Mouse (Mus musculus): ENCODE data around the gene R3hdm2.
A peak's percentile ranks its signal among the peaks of the same experiment; 100 is the strongest.

R3hdm2 gene

GRCm38 (mm10) chr10:127353909-127354895, 25.9 kb upstream of the R3hdm2 start, which contains the start of gene Inhbe:
Gene Inhbe, minus strand, starts transcription at chr10:127354411.
- DNase-seq = no peak

DNA sequence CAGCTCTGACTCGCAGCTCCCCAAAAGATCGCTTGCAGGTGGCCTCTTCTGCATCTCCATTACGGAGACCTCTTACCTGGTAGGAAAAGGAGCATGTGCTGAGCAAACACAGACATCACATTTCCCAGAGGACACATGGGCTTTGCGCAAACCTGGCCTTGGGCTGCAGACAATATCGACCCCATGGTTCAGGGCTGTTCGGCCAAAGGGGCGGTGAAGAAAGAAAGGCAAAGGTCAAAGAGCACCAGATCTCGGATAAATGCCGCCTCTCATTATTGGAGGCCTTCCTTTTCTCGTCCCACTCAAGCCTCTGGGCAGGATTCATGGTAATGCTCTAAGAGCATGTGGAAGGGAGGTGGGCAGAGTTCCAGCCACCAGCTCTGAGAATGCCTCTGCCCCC, 24.8 kb upstream of the R3hdm2 start:
- DNase-seq = no peak

GRCm38 (mm10) chr10:127360714-127361113, 19.4 kb upstream of the R3hdm2 start:
- no peak for DNase-seq

- DNase-seq = no peak
These were observed 13.0 kb upstream of the R3hdm2 start for GRCm38 (mm10) chr10:127367116-127367515.

DNA sequence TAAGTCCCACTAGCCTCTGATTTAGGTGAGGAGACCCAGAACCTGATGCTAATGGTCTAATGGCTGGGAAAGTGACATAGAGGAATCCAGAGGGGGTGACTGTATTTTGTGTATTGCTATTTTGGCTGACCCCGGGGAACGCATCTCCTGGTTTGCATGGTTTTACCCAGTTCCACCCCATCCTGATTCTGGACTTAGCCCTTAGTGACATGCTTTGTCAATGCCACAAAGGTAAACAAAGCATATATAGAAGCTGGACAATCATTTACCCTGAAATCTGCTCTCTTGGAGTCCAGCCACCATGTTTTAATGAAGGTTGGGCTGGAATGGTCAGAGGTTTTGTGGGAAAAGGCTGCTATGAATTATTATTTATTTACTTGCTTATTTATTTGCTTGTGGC, 11.9 kb upstream of the R3hdm2 start:
- no peak for DNase-seq

- no peak for DNase-seq
These were observed 10.0 kb upstream of the R3hdm2 start, which contains the start of gene Inhbc for GRCm38 (mm10) chr10:127369834-127370820. Gene Inhbc, minus strand, starts transcription at chr10:127370431.

DNA sequence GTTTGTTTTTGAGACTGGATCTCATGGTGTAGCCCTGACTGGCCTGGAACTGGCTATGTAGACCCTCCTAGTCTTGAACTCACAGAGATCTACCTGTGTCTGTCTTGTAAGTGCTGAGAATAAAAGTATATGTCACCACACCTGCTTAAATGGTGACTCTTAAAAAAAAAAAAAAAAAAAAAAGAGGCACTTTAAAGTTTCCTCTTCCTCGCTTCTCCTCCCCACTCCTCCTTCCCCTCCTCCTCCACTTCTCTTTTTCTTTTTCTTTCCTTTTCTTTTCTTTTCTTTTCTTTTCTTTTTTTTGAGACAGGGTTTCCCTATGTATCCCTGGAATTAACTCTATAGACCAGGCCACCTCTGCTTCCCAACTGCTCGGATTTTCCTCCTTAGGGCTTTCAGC, 9.1 kb upstream of the R3hdm2 start:
- no peak for DNase-seq

GRCm38 (mm10) chr10:127377700-127378099, 2.4 kb upstream of the R3hdm2 start:
- DNase-seq = no peak

GRCm38 (mm10) chr10:127379654-127380053, 473 bp upstream of the R3hdm2 start:
- no peak for DNase-seq

DNA sequence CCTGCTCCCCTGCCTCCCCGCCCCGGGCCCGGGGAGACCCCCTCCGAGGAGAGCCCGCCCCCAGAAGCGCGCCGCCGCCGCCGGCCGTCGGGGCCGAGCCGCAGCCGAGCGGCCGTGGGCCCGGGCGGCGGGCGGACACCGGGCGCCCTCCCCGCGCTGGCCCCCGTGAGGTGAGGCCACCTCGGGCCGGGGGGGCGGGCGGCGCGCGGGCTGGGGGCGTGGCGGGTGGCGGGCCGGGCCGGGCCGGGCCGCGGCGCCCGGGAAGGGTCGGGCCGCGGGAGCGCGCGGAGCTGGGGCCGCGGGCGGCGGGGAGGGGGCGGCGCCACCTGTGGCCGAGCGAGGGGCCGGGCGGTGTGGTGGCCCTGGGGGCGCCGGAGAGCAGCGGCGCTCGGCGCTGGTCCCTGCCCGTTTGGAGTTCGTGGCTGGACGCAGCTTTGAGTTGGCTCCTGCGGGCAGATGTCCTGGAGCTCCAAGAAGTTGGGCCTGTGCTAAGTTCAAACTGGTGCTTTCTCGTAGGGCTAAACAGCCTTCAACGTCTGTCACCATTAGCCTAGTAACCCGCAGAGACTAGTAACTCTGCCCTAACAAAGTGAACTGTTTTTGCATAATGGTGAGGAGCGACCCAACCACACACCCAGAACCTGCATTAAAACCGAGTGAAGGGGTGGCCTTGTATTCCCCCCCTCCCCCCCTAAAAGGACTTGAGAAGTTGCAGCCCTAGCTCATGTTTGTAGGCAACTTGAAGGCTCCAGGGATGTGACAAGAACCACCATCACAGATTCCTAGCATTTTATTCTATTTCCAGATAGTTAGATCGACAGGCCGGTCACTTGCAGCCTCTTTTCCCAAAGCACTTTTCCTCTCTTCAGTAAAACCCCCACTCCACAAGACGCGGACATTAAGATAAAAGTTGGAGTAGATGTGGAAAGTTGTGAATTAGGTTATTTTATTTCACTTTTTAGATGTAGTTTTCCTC, 928 bp downstream of the R3hdm2 start:
- peak; percentile 80 for DNase-seq

GRCm38 (mm10) chr10:127381743-127382134, 1.6 kb downstream of the R3hdm2 start:
- no peak for DNase-seq

- DNase-seq = peak; percentile 22
These were observed 11.6 kb downstream of the R3hdm2 start for GRCm38 (mm10) chr10:127391774-127392173.

DNA sequence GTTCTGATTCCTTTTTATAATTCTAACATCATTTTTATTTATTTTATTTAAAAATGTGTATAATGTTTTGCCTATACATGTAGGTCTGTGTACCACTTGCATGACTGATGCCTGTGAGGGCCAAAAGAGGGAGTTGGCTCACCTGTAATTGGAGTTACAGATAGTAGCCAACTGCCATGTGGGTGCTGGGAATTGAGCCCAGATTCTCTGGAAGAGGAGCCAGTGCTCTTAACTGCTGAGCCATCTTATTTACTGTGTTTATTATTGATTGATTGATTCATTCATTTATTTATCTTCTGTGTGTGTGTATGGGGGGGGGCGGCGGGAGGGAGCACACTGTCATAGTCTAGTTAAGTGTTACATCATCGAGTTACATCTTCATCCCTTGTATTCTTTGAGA, 24.6 kb downstream of the R3hdm2 start:
- DNase-seq = no peak

DNA sequence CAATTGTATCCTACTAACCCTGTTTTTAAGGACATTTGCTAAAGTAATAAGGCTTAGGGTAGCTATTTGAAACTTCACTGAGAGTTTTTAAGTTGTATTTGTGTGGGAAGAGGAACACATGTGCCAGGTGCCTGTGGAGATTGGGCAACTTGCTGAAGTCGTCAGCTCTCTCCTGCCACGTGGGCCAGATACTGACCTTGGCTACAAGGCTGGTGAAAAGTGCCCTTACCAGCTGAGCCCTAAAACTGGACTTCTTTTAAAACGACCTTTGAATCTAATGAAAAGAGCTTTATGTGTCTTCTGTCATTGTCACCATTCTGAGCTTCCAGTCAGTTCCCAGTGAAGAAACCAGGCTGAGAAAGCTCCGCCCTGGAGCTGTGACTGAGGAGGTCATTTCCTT, 27.3 kb downstream of the R3hdm2 start:
- no peak for DNase-seq

DNA sequence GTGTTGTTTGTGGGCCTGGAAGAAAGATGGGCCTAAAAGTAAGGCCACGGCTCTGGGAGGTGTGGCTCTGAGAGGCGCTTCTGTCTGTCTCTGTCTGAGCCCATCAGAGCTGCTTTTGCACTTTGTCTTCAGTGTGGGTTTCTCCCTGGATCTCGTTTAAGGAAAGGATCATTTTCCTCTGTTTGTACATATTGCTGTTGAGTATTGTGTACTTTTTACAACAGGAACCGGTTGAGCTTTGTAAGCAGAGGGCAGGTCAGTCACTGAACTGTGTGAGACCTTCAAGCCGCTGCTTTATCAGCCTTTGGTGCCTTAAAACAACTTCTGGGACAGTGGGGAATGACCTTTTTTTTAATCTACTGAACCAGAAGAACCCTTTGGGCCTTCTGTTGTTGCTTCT, 32.0 kb downstream of the R3hdm2 start:
- DNase-seq = no peak

DNA sequence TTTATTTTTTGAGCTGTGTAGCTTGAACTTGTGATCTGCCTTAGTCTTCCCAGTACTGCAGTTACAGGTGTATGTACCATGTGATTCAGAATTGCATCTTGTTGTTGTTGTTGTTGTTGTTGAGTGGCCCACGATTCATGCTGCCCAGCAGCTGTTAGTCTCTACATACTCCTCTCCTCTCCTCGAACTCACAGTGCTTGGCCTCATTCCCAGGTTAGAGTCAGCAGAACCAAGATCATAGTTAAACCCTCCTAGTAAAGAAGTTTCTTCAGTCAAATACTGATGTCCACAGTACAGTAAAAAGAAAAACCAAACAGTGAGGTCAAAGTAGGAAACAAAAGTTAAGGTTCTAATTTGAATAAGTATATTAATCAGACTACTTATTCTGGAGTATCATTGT, 32.6 kb downstream of the R3hdm2 start:
- DNase-seq = no peak

- DNase-seq = no peak
These were observed 33.5 kb downstream of the R3hdm2 start for GRCm38 (mm10) chr10:127413585-127413984.

- no peak for DNase-seq
These were observed 34.0 kb downstream of the R3hdm2 start for GRCm38 (mm10) chr10:127414141-127414540.

- DNase-seq = no peak
These were observed 40.0 kb downstream of the R3hdm2 start for GRCm38 (mm10) chr10:127420131-127420530.

DNA sequence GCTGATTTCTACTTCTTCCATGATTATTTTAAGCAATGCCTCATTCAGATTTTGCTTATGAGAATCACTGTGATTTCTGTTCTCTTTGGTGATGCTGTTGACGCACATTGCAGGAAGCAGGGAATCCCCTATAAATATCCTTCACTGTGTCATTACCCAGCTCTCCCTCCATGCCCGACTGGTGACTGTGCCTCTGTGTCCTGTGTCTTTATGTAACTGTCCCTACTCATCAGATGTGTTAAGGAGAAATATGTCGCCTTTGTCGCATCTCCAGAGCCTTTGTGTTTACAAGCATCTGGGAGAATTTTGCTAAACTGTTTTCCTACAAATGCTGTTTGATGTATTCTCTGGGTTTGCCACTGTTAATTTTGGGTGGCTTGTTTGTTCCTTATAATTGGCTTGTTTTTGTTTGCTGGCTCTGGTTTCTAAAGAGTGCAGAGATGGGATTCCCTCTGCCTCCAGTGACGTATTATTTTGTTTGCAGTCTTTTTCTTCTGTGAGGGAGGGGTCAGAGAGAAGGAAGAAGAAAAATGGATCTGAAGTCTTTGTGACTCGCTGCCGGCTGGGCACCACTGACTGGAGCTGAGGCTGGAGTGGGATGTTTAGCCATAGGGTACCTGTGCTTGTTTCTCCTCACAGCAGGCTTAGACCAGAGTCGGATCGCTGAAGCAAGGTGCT, 40.7 kb downstream of the R3hdm2 start:
- no peak for DNase-seq

- no peak for DNase-seq
These were observed 41.9 kb downstream of the R3hdm2 start for GRCm38 (mm10) chr10:127422047-127422446.
